Mouse (Mus musculus): Measurements from ENCODE around the gene Ssbp3.

DNA sequence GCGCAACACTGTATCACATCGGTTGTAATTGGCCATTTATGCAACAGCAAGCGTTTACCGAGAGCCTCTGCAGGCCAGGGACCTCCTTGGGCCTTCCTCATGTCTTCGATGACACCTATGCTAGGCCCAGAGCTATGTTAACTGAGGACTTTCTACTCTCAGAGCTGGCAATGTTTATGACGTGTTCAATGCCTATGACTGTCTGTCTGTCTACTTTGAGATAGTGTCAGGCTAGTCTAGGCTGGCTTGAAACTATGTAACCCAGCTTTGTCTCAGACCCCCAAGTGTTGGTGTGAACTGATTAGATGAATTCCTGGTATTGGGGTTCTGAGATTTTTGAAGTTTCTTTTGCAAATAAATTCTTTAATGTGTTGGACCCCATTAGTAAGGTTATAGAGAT lies 84.6 kb downstream of the Ssbp3 start:
- TF ChIP-seq CTCF (IDR thresholded peaks at IDR 0.05; ENCODE audit: extremely low read depth, insufficient read depth, insufficient read length, insufficient replicate concordance) (no peak), POLR2A (IDR thresholded peaks at IDR 0.05; ENCODE audit: low read depth, low read length) (no peak)

All from spleen, adult 2 months (tissue).